Mouse (Mus musculus) CD4-positive helper T cell, adult 2 months (primary cell): ENCODE measurements around the gene Phka2.
A peak's percentile ranks its signal among the peaks of the same experiment; 100 is the strongest.

Source experiments
- DNase-seq: peaks from one replicate; pipeline ENCODE4 v3.0.0-alpha.2; 2012; ENCODE audit warnings: low read depth, missing footprints, low spot score

Phka2 gene

DNA sequence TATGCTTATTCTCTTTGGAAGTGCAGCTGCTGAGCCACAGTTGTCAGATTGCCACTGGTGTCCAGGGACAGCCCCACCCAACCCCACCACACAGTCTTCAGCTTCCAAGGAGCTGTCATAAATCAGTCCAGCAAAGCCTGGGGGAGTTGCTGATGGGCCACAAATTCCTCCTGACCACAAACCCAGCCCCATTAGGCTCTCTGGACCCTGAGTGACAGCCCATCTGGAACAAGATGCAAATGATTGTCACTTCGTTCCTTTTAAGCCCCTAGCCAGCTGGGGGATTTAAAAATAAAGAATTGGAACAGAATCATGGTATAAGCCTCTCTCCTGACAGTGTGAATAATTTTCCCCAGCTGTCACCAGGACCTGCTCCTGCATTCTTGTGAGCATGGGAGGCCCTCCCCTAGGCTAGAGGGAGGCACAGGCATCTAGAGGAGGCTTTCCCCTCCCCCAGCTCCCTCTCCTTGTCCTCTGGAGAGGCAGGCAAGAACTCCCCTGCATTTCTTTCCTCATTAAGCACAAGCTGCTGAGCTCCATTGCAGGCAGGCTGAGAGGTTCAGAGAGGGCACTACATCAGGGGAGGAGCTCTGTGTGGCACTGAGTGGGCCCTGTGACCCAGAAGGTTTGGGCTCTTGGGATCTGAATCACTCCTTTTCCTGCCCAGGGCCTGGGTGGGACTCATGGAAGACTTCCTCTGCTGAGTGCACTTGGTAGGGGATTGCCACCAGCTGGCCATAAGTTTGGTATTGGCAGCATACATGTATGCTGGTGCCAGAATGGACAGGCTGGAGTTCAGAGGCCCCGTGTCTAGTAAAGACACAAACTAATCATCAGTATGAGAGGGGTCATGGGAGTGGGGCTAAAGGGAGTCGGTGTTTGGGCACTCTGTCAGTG lies 96.8 kb downstream of the Phka2 start:
- no peak for DNase-seq

DNA sequence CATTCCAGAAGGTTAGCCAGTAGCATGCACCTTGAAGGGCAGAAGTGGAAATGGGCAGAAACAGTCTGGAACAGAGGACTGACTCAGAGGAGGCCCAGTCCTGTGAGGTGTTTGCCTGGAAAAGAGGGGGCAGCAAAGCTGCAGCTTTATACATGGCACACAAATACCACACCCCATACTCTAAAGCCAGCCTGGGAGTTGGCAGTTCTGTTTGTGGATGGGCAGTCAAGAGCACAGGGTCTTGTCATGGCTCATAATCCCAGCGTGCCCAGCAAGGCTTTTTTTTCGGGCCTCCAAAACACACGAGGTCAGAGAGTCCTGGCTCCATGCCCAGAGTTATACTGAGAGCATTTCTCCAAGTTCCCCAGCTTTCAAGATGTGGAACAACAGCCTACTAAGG lies 99.1 kb downstream of the Phka2 start:
- no peak for DNase-seq

GRCm38 (mm10) chrX:160602770-160603169 lies 100.8 kb downstream of the Phka2 start:
- DNase-seq, result no peak

DNA sequence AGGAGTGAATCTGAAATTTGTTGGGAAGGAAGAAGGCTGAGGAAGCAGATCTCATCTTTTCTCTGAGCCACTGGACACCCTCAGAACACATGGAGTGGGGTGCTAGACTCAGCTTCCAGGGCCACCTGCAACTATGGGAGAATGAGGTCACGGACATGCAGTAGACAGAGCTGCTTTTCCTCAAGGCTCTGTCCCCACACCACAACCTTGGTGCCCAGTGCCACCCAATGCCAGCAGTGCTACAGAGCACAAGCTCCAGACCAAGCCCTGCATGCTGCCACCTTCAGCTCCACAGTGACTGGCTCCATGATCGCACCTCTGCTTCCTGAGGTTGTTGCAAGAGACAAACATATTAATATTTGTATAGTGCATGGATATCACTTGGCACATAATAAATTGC lies 101.3 kb downstream of the Phka2 start:
- DNase-seq, result no peak

- peak; percentile 5 for DNase-seq
These were observed 102.1 kb downstream of the Phka2 start for GRCm38 (mm10) chrX:160603981-160604541.

DNA sequence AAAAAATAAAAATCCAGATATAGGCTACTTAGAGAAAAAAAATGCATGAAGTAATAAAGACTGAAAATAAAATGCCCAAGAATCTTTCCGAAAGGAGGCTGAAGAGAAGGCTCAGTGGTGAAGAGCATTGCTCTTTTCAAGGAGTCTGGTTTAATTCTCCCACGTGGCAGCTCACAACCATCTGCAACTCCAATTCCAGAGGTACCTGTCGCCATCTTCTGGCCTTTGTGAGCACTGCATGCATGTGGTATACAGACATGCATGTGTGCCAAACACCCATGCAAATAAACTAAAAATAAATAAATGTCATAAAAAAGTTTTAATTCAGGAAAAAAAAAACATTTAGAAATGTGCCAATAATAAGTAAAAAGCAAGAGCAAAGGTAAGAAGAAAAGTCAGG lies 107.9 kb downstream of the Phka2 start:
- DNase-seq, result peak; percentile 27

DNA sequence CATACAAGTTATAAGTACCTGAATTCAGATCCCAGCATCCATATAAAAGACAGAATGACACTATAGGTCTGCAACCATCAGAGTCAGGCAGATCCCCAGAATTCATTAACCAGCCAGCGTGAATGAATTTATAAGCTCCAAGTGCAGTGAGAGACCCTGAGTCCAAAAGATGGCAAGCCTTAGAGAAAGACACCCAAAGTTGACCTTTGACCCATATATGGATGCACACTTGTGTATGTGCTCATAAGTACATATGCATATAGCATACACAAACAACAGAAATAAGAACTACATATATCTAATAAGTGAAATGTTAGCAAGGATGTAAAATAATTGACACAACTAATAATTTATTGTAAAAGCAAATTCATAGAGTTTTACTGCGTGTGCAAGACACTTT lies 108.5 kb downstream of the Phka2 start:
- DNase-seq, result no peak

DNA sequence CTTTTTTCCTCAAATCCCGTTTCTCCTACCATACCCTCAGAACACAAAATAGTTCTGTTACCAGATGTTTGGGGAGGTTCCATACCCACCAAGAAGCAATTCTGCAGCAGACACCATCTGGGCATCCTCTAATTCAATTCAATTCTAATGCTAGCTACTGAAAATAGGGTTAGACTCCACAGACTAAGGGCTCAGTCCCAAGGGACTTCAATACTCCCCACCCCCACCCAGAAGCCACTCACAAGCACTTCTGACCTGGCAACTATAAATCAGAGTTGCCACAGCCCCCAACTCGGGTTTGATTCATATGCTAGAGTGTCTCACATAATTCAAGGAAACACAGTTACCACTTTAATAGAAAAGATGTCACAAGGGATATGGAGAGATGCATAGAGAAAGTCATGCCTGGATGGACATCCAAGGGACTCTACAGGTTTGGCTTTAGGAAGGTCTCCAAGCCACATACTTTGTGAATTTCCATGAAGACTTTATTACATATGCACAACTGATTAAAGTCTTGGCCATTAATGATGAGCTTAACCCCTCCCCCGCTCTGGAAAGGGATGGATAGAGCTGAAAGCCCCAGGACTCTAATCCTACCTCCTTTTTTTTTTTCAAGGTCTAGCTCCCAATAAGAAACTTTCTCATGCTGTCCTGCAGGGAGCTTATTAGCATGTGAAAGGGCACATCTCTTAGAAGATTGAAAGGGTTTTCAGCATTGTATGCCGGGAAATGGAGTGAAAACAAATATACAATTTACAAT lies 109.1 kb downstream of the Phka2 start:
- no peak for DNase-seq
